Mouse (Mus musculus) forebrain, embryonic 14.5 days (tissue): ENCODE results near the gene Psmd11. TPM values are rescaled to one million over a fixed set of nuclear protein-coding genes. Genes with fewer than 3 reads are reported as not detected.
"Not testable (repeated sequence)": the region's sequence is repeated elsewhere in the genome, so short reads cannot be mapped to it uniquely, and the experiment has no call there.

Experiments used
- ATAC-seq: fragments of 200-750 bp; cut with Nextera tagmentation; 2 replicates; pipeline ENCODE4 v1.8.0; 2017; ENCODE audit warnings: mild to moderate bottlenecking, moderate library complexity
- DNase-seq: peaks from one replicate; pipeline ENCODE4 v3.0.0-alpha.2; 2015; ENCODE audit warnings: low spot score
- H3K27ac ChIP-seq: fragments of 300-500 bp; sonication (generic); 2 replicates; pipeline ENCODE4 v1.5.1; 2014; ENCODE audit warnings: low read depth, mild to moderate bottlenecking, control low read depth, low read length, moderate library complexity
- H3K27me3 ChIP-seq: fragments of 300-500 bp; sonication (generic); replicated peaks from 2 replicates; pipeline ENCODE4 v1.6.1; 2014; ENCODE audit warnings: low read length, control low read depth, mixed read lengths; ENCODE audit not compliant: control insufficient read depth, insufficient read depth
- H3K36me3 ChIP-seq: fragments of 300-500 bp; sonication (generic); 2 replicates; pipeline ENCODE4 v1.6.1; 2014; ENCODE audit warnings: low read length, control low read depth; ENCODE audit not compliant: control insufficient read depth, insufficient read depth
- H3K4me1 ChIP-seq: fragments of 300-500 bp; sonication (generic); 2 replicates; pipeline ENCODE4 v1.6.1; 2014; ENCODE audit warnings: antibody characterized with exemption, low read length, control low read depth; ENCODE audit not compliant: control insufficient read depth, insufficient read depth
- H3K4me2 ChIP-seq: fragments of 300-500 bp; sonication (generic); 2 replicates; pipeline ENCODE4 v1.6.1; 2014; ENCODE audit warnings: mild to moderate bottlenecking, control low read depth, low read length
- H3K4me3 ChIP-seq: fragments of 300-500 bp; sonication (generic); 2 replicates; pipeline ENCODE4 v1.5.1; 2014; ENCODE audit warnings: low read depth, low read length, control low read depth
- H3K9ac ChIP-seq: fragments of 300-500 bp; sonication (generic); 2 replicates; pipeline ENCODE4 v1.6.1; 2014; ENCODE audit warnings: mild to moderate bottlenecking, low read length, control low read depth, moderate library complexity
- H3K9me3 ChIP-seq: fragments of 300-500 bp; sonication (generic); replicated peaks from 2 replicates; pipeline ENCODE4 v1.6.1; 2016; ENCODE audit warnings: low read length, control low read depth, mixed read lengths; ENCODE audit not compliant: control insufficient read depth
- WGBS: fragments of 180-500 bp; shearing (Covaris S2); extraction: QIAGEN DNeasy Blood & Tissue Kit; methylation state at CpG from one replicate; pipeline ENCODE4 v1.1.7; 2014; 5-methylcytosine and 5-hydroxymethylcytosine counted together
- polyA plus RNA-seq: library from polyadenylated mRNA; unstranded; fragments of >200 nt; fragmentation: Nextera tagmentation; extraction: Ambion mirVana; gene quantifications from 2 replicates; pipeline ENCODE4 v1.2.1, GENCODE M21; 2014

Gene Psmd11
- polyA plus RNA-seq, 1 experiment from 2014 or later = 340 TPM

DNA sequence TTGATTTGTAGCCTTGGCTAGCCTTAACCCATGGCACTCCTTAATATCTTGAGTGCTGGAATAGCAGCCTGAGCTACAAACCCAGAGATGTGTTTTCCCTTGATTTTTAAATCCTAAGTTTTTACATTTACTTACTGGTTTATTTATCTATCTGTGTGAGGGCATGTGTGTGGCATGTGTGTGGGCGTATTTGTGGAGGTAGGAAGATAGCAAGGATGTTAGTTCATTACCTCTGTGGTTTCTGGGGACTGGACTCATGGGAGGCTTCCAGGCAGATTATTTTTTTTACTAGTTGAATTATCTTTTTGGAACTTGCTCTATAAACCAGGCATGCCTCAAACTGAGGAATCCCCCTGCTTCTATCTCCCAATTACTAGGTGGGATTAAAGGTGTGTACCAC is 24.8 kb downstream of the Psmd11 start:
- DNase-seq (no peak), ATAC-seq (no peak)
- Histone ChIP-seq H3K4me3 (no peak overlapping the region), H3K27me3 (no peaks in the 10 kb centered on the region), H3K4me1 (no peaks in the 10 kb centered on the region), H3K27ac (no peak overlapping the region), H3K9ac (no peak overlapping the region), H3K36me3 (peaks cover 63% of the 10 kb centered on the region), H3K4me2 (no peak overlapping the region), H3K9me3 (no peaks in the 10 kb centered on the region)
- WGBS = 97% methylated on average over 1 of the region's 1 CpGs

GRCm38 (mm10) chr11:80463605-80464130 is 35.3 kb downstream of the Psmd11 start:
- H3K4me1 ChIP-seq, ATAC-seq, H3K4me2 ChIP-seq, H3K27me3 ChIP-seq, H3K27ac ChIP-seq, H3K9ac ChIP-seq, DNase-seq, H3K4me3 ChIP-seq, H3K9me3 ChIP-seq: not testable (repeated sequence)
- 83% methylated on average over 4 of the region's 4 CpGs for WGBS
- peaks cover 81% of the 10 kb centered on the region for H3K36me3 ChIP-seq

GRCm38 (mm10) chr11:80471836-80472605 is 43.6 kb downstream of the Psmd11 start:
- H3K9ac ChIP-seq = 0 out of 2 replicates have a peak overlapping the region, but pooled peaks have one; percentile 25
- no peak for ATAC-seq
- H3K27me3 ChIP-seq = no peaks in the 10 kb centered on the region
- WGBS = 79% methylated on average over 16 of the region's 16 CpGs
- H3K4me3 ChIP-seq = no peak overlapping the region
- H3K36me3 ChIP-seq = peaks cover 62% of the 10 kb centered on the region
- H3K9me3 ChIP-seq = no peaks in the 10 kb centered on the region
- peak overlapping the region; percentile 63; the same call in 1 of the 2 replicates for H3K27ac ChIP-seq
- 0 out of 2 replicates have a peak, but pooled peaks cover 5% of the 10 kb centered on the region for H3K4me1 ChIP-seq
- no peak overlapping the region for H3K4me2 ChIP-seq
- DNase-seq = no peak

GRCm38 (mm10) chr11:80474175-80474691 is 45.8 kb downstream of the Psmd11 start:
- Histone ChIP-seq H3K4me2 (no peak overlapping the region), H3K27me3 (no peaks in the 10 kb centered on the region), H3K4me3 (no peak overlapping the region), H3K9ac (no peak overlapping the region), H3K36me3 (peaks cover 58% of the 10 kb centered on the region), H3K4me1 (peaks cover 7% of the 10 kb centered on the region; the same call in 1 of the 2 replicates), H3K27ac (no peak overlapping the region), H3K9me3 (no peaks in the 10 kb centered on the region)
- ATAC-seq (no peak), DNase-seq (peak; percentile 66)
- WGBS = 52% methylated on average over 2 of the region's 2 CpGs

DNA sequence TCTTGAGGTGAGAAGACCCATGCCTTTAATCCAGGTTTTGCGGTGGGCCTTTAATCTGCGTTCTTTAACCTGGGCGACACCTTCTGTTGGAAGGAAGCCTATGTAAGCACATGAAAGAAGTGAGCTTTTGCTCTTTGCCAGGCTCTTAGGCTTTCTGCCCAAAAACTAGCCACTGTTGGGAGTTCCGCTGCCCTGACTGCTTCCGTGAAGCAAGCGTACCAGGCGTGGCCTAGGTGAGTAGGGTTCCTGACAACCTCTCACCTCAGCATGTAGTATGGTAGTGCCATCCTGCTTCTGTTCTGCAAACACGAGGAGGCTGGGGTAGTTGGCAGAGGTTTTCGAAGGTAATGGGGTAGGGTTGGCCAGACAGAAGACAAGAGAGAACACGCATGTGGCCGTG is 46.4 kb downstream of the Psmd11 start:
- Histone ChIP-seq H3K9me3 (no peaks in the 10 kb centered on the region), H3K4me1 (peaks cover 13% of the 10 kb centered on the region), H3K27me3 (no peaks in the 10 kb centered on the region), H3K36me3 (peaks cover 58% of the 10 kb centered on the region), H3K27ac (no peak overlapping the region), H3K4me2 (no peak overlapping the region), H3K4me3 (no peak overlapping the region), H3K9ac (no peak overlapping the region)
- DNase-seq (no peak), ATAC-seq (no peak)
- 95% methylated on average over 11 of the region's 11 CpGs for WGBS

GRCm38 (mm10) chr11:80475544-80475943 is 47.1 kb downstream of the Psmd11 start:
- DNase-seq (no peak), ATAC-seq (no peak)
- Histone ChIP-seq H3K27ac (no peak overlapping the region; the same call in 1 of the 2 replicates), H3K9me3 (no peaks in the 10 kb centered on the region), H3K4me3 (no peak overlapping the region), H3K36me3 (peaks cover 56% of the 10 kb centered on the region), H3K4me1 (peaks cover 18% of the 10 kb centered on the region), H3K27me3 (no peaks in the 10 kb centered on the region), H3K9ac (no peak overlapping the region), H3K4me2 (no peak overlapping the region)
- 82% methylated on average over 9 of the region's 9 CpGs for WGBS

GRCm38 (mm10) chr11:80476222-80477189 is 48.1 kb downstream of the Psmd11 start, which contains the start of gene Cdk5r1:
Gene Cdk5r1 (plus strand): TSS chr11:80477023.
- Histone ChIP-seq H3K27ac (peak within 1 kb of the TSS; percentile 99), H3K9ac (peak within 1 kb of the TSS; percentile 99), H3K9me3 (no peaks in the 10 kb centered on the region), H3K4me3 (peak within 1 kb of the TSS; percentile 89), H3K36me3 (peaks cover 56% of the 10 kb centered on the region), H3K4me1 (peaks cover 23% of the 10 kb centered on the region), H3K27me3 (no peaks in the 10 kb centered on the region), H3K4me2 (peak within 1 kb of the TSS; percentile 82)
- 1% methylated on average over 49 of the region's 116 CpGs for WGBS
- DNase-seq (peak; percentile 97), ATAC-seq (peak; percentile 91)

DNA sequence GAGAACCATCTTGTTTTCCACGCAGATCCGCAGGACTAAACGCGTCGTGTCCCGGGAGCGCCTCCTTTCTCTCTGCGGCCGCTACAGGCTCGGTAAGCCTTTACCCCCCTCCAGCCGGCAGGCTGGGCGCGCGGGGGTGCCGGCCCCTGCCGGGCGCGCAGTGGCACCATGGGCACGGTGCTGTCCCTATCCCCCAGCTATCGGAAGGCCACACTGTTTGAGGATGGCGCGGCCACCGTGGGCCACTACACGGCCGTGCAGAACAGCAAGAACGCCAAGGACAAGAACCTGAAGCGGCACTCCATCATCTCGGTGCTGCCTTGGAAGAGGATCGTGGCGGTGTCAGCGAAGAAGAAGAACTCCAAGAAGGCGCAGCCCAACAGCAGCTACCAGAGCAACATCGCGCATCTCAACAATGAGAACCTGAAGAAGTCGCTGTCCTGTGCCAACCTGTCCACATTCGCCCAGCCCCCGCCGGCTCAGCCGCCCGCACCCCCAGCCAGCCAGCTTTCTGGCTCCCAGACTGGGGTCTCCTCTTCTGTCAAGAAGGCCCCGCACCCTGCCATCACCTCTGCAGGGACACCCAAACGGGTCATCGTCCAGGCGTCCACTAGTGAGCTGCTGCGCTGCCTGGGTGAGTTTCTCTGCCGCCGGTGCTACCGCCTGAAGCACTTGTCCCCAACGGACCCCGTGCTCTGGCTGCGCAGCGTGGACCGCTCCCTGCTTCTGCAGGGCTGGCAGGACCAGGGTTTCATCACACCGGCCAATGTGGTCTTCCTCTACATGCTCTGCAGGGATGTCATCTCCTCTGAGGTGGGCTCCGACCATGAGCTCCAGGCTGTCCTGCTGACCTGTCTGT is 49.2 kb downstream of the Psmd11 start:
- peak overlapping the region; percentile 82 for H3K4me2 ChIP-seq
- no peaks in the 10 kb centered on the region for H3K9me3 ChIP-seq
- no peaks in the 10 kb centered on the region for H3K27me3 ChIP-seq
- DNase-seq (peak; percentile 50), ATAC-seq (peak; percentile 33)
- peak overlapping the region; percentile 99 for H3K9ac ChIP-seq
- 13% methylated on average over 53 of the region's 55 CpGs for WGBS
- H3K4me3 ChIP-seq = peak overlapping the region; percentile 89
- peaks cover 26% of the 10 kb centered on the region for H3K4me1 ChIP-seq
- H3K36me3 ChIP-seq = peaks cover 55% of the 10 kb centered on the region
- peak overlapping the region; percentile 99 for H3K27ac ChIP-seq
